ENCODE assay signal across 17 mouse cellular contexts in genomic region chr16:6983947-6984346, GRCm38 (mm10).
"Had no signal": no experiment of that assay in that cellular context is flagged by ENCODE, and none has a peak within 500 bp of the region (broad histone marks: within the 10 kb centered on the region; RNA-seq: fewer than 3 reads in every experiment).

No protein-coding gene starts in this region.

- H3K4me3 ChIP-seq: liver, embryonic 15.5 days; lung, embryonic 15.5 days; megakaryocyte, embryonic 14.5 days; midbrain, embryonic 13.5 days; midbrain, embryonic 15.5 days; neural tube, embryonic 12.5 days; stomach, embryonic 15.5 days had no signal

- H3K4me1 ChIP-seq: liver, embryonic 15.5 days; megakaryocyte, embryonic 14.5 days; midbrain, embryonic 13.5 days; midbrain, embryonic 15.5 days; neural tube, embryonic 12.5 days; stomach, embryonic 15.5 days had no signal

- H3K9me3 ChIP-seq: liver, embryonic 15.5 days; lung, embryonic 15.5 days; megakaryocyte, embryonic 14.5 days; midbrain, embryonic 13.5 days; midbrain, embryonic 15.5 days; neural tube, embryonic 12.5 days; stomach, embryonic 15.5 days had no signal

- H3K27ac ChIP-seq: liver, embryonic 15.5 days; lung, embryonic 15.5 days; macrophage; midbrain, embryonic 13.5 days; midbrain, embryonic 15.5 days; neural tube, embryonic 12.5 days; stomach, embryonic 15.5 days; stomach, postnatal 0 days had no signal

- DNase-seq: liver, postnatal 0 days; lung, adult 2 months; lung, postnatal 14 days; lung, postnatal 36 days; right cerebral cortex, postnatal 25 days; thymus, adult 18-20 months; thymus, postnatal 14 days; thymus, postnatal 36 days had no signal

- H3K36me3 ChIP-seq: liver, embryonic 15.5 days; lung, embryonic 15.5 days; midbrain, embryonic 13.5 days; midbrain, embryonic 15.5 days; neural tube, embryonic 12.5 days; stomach, embryonic 15.5 days had no signal

- H3K27me3 ChIP-seq: liver, embryonic 15.5 days; lung, embryonic 15.5 days; megakaryocyte, embryonic 14.5 days; midbrain, embryonic 13.5 days; midbrain, embryonic 15.5 days; neural tube, embryonic 12.5 days; stomach, embryonic 15.5 days had no signal
